Mouse (Mus musculus): ENCODE data around the gene Gfpt2. TPM values are rescaled to one million over a fixed set of nuclear protein-coding genes. Genes with fewer than 3 reads are reported as not detected.

Gfpt2 gene
- polyA plus RNA-seq, 1 experiment: 5.5 TPM

DNA sequence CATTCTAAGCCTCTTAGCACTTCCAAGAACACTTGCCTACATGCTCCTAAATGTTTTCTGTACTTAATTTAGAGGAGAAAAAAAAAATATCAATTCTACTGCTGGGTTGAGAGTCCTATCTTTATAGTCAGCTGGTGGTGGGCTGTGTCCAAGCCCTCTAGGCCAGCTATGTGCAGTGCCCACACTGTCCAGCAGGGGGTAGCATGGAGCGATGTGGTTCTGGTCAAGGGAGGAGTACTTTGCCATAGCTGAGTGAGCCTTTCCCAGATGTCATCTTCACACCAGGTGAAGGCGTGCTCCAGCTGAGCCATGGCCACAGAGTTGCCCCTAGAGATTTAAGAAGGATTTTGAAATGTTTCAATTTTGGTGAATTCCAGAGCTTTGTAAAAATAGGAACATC lies 30.9 kb downstream of the Gfpt2 start:
- no peak for DNase-seq (ENCODE audit: low read depth)
- TF ChIP-seq POLR2A (IDR thresholded peaks at IDR 0.05; ENCODE audit: borderline replicate concordance, extremely low read depth, insufficient read depth, insufficient read length, poor library complexity, severe bottlenecking) (no peak), CTCF (IDR thresholded peaks at IDR 0.05; ENCODE audit: borderline replicate concordance, extremely low read depth, insufficient read depth, insufficient read length) (peak; percentile 77)

DNA sequence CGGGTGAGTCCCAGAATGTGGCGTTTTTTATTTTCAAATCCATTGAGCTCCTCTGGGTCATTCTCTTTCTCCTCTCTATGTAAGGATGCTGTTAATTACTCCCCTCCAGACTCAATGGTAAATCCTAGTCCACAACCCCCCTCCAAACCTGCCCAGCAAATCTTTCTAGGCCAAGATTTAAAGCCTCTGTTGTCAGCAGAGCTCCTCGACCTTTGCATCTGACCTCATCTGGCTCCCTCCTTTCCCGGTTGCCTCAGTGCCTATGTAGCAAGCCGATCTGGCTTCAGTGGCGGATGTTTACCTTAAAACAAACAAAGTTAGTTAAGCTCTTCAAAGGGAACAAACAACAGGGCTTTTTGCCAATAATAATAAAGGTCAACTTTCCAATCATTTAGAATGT lies 33.3 kb downstream of the Gfpt2 start:
- DNase-seq (ENCODE audit: low read depth): no peak
- TF ChIP-seq POLR2A (IDR thresholded peaks at IDR 0.05; ENCODE audit: borderline replicate concordance, extremely low read depth, insufficient read depth, insufficient read length, poor library complexity, severe bottlenecking) (no peak), CTCF (IDR thresholded peaks at IDR 0.05; ENCODE audit: borderline replicate concordance, extremely low read depth, insufficient read depth, insufficient read length) (no peak)

DNA sequence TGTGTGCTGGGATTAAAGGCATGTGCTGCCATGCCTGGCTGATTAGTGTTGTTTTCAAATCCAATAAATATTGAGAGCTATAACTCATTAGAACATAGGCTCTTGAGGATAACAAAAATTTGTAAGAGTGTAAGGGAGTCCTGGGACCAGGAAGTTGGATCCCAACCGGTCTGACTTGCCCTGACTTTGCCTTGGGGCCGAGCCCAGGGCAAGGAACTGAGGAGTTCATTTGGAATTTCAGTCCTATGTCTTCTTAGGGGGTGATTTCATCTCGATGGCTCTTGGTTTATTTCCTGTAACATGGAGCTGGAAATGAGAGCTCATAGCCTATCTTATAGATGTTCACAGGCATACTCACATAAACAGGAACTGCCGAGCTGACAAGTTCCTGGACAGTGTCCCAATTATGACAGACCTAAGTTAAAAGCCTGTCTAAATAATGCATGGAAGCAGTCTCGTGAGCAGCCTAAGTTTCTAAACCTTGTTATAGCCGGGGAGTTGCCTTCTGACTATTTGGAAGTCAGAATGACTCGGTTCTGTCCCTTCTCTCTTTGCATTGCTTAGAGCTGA lies 35.3 kb downstream of the Gfpt2 start:
- no peak for DNase-seq (ENCODE audit: low read depth)
- TF ChIP-seq POLR2A (IDR thresholded peaks at IDR 0.05; ENCODE audit: borderline replicate concordance, extremely low read depth, insufficient read depth, insufficient read length, poor library complexity, severe bottlenecking): no peak
- no peak for TF ChIP-seq CTCF (IDR thresholded peaks at IDR 0.05; ENCODE audit: borderline replicate concordance, extremely low read depth, insufficient read depth, insufficient read length)

DNA sequence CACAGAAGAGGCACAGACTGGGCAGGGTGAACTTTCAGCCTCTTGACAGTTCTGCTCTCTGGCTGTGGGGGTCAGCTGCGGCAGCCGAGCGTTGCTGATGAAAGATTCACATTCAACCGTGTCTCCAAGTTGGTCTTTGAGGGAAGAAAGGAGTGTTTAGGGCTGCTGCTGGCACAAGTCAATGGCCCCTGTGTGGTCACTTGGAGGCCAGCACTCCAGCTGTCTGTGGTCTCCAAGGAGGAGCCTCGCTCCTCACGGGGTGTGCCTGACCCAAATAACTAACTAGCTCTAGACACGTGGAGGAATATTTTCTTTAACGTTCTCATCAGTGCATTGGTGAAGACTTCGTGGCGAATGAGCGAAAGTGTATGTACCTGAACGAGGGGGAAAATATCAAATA lies 38.0 kb downstream of the Gfpt2 start:
- no peak for DNase-seq (ENCODE audit: low read depth)
- TF ChIP-seq POLR2A (IDR thresholded peaks at IDR 0.05; ENCODE audit: borderline replicate concordance, extremely low read depth, insufficient read depth, insufficient read length, poor library complexity, severe bottlenecking) (no peak), CTCF (IDR thresholded peaks at IDR 0.05; ENCODE audit: borderline replicate concordance, extremely low read depth, insufficient read depth, insufficient read length) (no peak)

DNA sequence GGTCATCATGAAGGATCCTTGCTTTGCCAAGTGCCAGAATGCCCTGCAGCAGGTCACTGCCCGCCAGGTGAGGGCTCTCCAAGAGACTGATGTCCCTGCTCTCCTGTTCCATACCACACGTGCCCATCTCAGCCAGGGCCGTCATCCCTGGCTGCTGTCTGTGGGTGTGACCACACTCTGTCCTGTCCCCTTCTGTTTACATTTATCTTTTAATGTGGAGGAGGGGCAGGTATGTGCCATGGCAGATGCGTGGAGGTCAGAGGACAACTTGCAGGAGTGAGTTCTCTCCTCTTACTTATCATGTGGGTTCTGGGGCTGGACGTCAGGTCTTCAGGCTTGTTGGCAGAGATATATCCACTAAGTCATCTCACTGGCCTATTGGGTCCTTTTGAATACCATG lies 39.0 kb downstream of the Gfpt2 start:
- TF ChIP-seq POLR2A (IDR thresholded peaks at IDR 0.05; ENCODE audit: borderline replicate concordance, extremely low read depth, insufficient read depth, insufficient read length, poor library complexity, severe bottlenecking) (no peak), CTCF (IDR thresholded peaks at IDR 0.05; ENCODE audit: borderline replicate concordance, extremely low read depth, insufficient read depth, insufficient read length) (no peak)
- no peak for DNase-seq (ENCODE audit: low read depth)

DNA sequence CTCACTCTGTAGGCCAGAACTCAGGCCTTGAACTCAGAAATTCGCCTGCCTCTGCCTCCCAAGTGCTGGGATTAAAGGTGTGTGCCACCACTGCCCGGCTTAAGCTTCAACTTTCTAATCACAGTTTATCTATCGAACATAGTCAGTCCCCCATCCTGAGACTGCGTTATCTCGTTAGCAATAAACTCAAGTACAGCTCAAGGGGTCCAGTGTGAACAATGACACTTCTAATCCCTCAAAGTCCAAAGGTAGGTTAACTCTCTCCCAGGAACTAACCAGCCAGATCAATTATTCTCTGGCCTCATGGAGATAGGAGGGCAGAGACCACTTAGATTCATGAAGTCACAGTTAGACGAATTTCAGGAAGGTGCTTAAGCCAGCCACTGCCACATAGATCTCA lies 40.3 kb downstream of the Gfpt2 start:
- no peak for DNase-seq (ENCODE audit: low read depth)
- TF ChIP-seq POLR2A (IDR thresholded peaks at IDR 0.05; ENCODE audit: borderline replicate concordance, extremely low read depth, insufficient read depth, insufficient read length, poor library complexity, severe bottlenecking) (no peak), CTCF (IDR thresholded peaks at IDR 0.05; ENCODE audit: borderline replicate concordance, extremely low read depth, insufficient read depth, insufficient read length) (no peak)

DNA sequence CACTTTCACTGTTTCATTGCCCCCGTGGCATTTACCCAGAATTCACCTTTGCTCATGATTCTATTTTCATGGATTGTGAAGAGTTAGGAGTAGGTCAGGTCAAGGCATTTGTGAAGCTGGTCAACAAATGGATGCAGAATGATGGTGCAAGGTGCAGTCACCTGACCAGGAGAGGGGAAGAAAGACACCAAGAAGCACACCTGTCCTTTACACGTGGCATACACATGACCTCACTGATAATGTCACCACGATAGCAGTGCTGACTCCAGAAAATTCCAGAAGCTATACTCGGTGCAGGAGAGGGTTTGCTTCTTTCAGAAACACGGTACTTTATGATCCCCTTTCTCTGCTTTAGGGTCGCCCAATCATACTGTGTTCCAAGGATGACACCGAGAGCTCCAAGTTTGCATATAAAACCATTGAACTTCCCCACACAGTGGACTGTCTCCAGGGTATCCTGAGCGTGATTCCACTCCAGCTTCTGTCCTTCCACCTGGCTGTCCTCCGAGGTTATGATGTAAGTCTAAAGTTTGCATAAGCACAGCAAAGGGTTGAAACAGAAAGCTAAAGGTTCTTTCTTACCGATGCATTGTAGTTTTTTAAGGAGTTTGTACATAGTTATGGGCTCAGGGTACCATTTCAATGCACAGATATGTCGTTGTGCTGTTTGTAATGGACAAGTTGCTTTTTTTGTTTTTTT lies 41.4 kb downstream of the Gfpt2 start:
- TF ChIP-seq CTCF (IDR thresholded peaks at IDR 0.05; ENCODE audit: borderline replicate concordance, extremely low read depth, insufficient read depth, insufficient read length) (no peak), POLR2A (IDR thresholded peaks at IDR 0.05; ENCODE audit: borderline replicate concordance, extremely low read depth, insufficient read depth, insufficient read length, poor library complexity, severe bottlenecking) (no peak)
- no peak for DNase-seq (ENCODE audit: low read depth)

DNA sequence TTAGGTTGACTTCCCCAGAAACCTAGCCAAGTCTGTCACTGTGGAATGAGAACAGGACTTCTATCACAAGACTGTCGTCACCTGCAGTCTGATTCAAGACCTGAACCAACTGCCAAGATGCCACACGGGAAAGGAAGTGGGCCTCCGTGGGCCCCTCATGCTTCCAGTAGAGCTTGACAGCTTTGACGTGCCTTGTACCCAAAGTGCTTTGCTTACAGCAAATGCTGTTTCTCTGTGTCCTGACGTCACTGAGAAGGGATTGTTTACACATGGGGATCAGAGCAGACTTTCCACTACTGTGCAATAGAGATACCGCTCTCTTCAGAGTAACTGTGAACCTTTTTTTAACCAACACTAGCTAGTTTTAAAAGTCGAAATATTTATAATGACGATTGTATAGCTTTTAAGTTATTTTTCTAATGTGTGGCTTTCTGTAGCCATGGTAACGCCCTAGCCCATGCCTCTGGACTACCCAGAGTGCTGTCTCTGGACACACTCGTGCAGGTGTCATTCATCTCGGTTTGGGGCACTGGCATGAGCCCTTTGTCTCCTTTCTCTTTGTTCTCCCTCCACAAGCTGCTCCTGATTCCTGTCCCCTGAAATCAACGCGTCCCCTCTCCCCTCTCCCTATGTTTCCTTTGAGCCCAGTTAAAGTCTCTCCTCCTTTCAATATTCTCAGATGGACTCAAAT lies 43.9 kb downstream of the Gfpt2 start:
- DNase-seq (ENCODE audit: low read depth): no peak
- TF ChIP-seq CTCF (IDR thresholded peaks at IDR 0.05; ENCODE audit: borderline replicate concordance, extremely low read depth, insufficient read depth, insufficient read length) (no peak), POLR2A (IDR thresholded peaks at IDR 0.05; ENCODE audit: borderline replicate concordance, extremely low read depth, insufficient read depth, insufficient read length, poor library complexity, severe bottlenecking) (no peak)

DNA sequence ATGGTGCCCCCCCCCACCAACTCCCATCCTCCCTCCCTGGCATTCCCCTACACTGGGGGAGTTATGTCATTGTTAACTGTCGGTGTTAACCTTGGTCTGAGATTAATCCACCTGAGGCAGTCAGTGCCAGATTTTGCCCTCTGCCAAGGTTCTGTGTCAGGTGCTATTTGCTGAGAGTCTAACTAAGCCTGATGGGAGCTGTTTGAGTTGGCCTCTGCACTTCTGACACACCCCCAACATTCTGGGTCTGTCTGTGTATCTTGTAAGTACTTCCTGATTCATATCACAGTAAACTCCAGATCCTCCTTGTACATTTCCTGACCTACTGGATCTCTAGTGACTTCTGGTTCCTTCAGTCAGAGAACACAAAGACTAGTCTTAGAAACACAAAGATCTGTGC lies 46.7 kb downstream of the Gfpt2 start:
- TF ChIP-seq CTCF (IDR thresholded peaks at IDR 0.05; ENCODE audit: borderline replicate concordance, extremely low read depth, insufficient read depth, insufficient read length): no peak
- TF ChIP-seq POLR2A (IDR thresholded peaks at IDR 0.05; ENCODE audit: borderline replicate concordance, extremely low read depth, insufficient read depth, insufficient read length, poor library complexity, severe bottlenecking): no peak
- no peak for DNase-seq (ENCODE audit: low read depth)

DNA sequence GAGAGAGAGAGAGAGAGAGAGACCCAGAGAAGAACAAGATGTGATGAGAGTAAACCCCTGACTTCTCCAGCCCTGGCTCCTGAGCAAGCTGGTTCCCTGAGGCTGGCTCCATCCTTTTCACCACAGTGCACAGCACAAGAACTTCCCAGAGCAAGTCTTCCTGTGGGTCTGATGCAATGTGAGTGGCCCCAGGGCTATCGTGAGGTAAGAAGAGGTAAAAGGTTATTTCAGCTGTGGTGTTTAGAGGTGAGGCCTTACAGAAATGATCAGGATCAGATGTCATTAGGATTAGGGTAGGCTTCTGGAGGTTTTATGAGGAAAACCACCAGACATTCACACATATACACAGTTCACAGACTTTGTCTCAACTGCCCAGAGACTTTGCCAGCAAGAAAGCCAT lies 47.9 kb downstream of the Gfpt2 start:
- DNase-seq (ENCODE audit: low read depth): no peak
- TF ChIP-seq CTCF (IDR thresholded peaks at IDR 0.05; ENCODE audit: borderline replicate concordance, extremely low read depth, insufficient read depth, insufficient read length): no peak
- no peak for TF ChIP-seq POLR2A (IDR thresholded peaks at IDR 0.05; ENCODE audit: borderline replicate concordance, extremely low read depth, insufficient read depth, insufficient read length, poor library complexity, severe bottlenecking)

DNA sequence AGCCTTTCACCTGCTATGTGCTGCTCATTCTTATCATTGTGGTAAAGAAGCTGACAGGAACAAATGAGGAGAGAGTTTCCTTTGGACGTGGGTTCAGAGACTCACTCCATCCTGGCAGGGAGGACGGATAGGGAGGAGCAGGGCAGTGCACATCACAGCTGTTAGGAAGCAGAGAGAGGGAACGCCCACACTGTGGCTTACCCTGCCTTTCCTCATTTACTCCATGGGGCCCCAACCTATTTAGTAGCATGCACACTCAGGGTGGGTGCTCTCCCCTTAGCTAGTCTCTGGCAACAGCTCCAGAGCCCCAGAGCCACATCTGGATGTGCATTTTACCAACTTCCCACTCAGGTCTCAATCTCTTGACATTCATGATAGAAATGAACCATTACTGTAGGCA lies 48.7 kb downstream of the Gfpt2 start:
- TF ChIP-seq POLR2A (IDR thresholded peaks at IDR 0.05; ENCODE audit: borderline replicate concordance, extremely low read depth, insufficient read depth, insufficient read length, poor library complexity, severe bottlenecking): no peak
- TF ChIP-seq CTCF (IDR thresholded peaks at IDR 0.05; ENCODE audit: borderline replicate concordance, extremely low read depth, insufficient read depth, insufficient read length): no peak

DNA sequence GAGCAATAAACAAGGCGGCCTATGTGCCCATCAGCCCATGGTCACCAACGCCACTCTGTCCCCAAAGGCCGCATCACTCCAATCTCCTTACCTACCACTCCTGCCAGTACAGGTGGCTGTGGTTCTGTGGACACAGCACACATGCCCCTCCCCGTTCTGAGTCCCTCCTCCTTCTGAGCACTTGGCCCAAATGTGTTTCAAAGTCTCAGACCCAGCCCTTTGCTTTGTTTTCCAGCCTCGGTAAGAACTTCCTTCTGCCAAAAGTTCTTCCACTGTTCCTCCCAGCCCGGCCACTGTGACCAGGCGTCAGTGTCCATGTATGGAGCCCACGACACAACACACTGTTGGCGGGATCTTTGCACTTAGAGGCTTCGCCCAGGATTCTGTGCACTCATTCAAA lies 50.3 kb downstream of the Gfpt2 start:
- TF ChIP-seq POLR2A (IDR thresholded peaks at IDR 0.05; ENCODE audit: borderline replicate concordance, extremely low read depth, insufficient read depth, insufficient read length, poor library complexity, severe bottlenecking): no peak
- no peak for TF ChIP-seq CTCF (IDR thresholded peaks at IDR 0.05; ENCODE audit: borderline replicate concordance, extremely low read depth, insufficient read depth, insufficient read length)
- DNase-seq (ENCODE audit: low read depth): no peak

More for the DNA sequence above, 48.7 kb downstream of the Gfpt2 start:
- DNase-seq (ENCODE audit: low read depth): no peak
